8 mouse cellular contexts compared by ENCODE assay signal in the genomic region with DNA sequence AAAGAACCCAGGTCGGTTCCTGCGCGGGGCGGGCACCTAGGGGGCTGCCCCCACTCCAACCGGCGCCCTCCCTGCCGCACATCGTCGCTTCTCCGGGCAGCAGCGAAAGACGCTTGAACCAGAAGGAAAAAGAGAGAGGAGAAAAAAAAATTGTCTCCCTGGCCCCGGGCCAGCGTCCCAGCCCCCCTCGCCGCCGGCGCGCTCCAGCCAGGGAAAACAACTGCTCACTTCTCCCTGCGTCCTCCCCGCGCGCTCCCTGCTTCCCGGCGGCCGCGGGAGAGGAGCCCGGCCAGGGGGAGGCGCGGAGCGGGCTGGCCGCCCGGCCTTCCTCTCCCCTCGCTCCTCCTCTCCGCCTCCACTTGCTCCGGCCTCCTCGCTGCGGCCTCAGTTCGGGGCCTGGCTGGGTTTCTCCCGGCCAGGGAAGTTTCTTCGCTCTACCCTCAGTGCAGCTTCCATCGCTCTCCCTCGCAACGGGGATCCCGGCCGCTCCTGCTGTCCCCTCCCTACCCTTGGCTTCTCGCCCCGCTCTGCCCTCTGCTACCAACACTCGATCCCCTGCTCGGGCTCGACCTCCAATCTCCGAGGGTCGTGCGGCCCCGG. TPM values are rescaled to one million over a fixed set of nuclear protein-coding genes. Genes with fewer than 3 reads are reported as not detected.
DNase-seq lines count a peak whose midpoint lies in the region; ATAC-seq and TF ChIP-seq lines count a peak whose summit lies in the region.

No protein-coding gene starts in this region.

- H3K4me3 ChIP-seq in embryonic facial prominence, embryonic 12.5 days = peak overlapping the region; percentile 75
- H3K4me3 ChIP-seq in heart, adult 2 months = peak overlapping the region; percentile 72
- H3K4me3 ChIP-seq in kidney, adult 2 months (ENCODE audit: insufficient read depth, low read depth, low read length) = peak overlapping the region; percentile 72
- H3K4me3 ChIP-seq in limb, embryonic 14.5 days (replicated peaks; ENCODE audit: low read length) = peak overlapping the region; percentile 89
- H3K4me3 ChIP-seq in midbrain, embryonic 14.5 days (replicated peaks; ENCODE audit: low read depth, low read length) = peak overlapping the region; percentile 51
- H3K4me3 ChIP-seq in testis, adult 2 months (ENCODE audit: control insufficient read depth, low read depth, low read length) = peak overlapping the region; percentile 67

- ATAC-seq in embryonic facial prominence, embryonic 12.5 days (ENCODE audit: insufficient number of reproducible peaks, insufficient read depth, low FRiP score, low TSS enrichment) = peak; percentile 53; the same call in 1 of the 2 replicates
- peak; percentile 84 for ATAC-seq in limb, embryonic 14.5 days (ENCODE audit: low FRiP score, low read depth)
- ATAC-seq in midbrain, embryonic 14.5 days (ENCODE audit: low FRiP score, low TSS enrichment) = peak; percentile 72

- under 1% methylated on average over 53 of the region's 55 CpGs for WGBS in embryonic facial prominence, embryonic 12.5 days
- WGBS in heart, adult 2 months = under 1% methylated on average over 53 of the region's 55 CpGs
- 2% methylated on average over 54 of the region's 55 CpGs for WGBS in kidney, adult 2 months
- under 1% methylated on average over 47 of the region's 55 CpGs for WGBS in limb, embryonic 14.5 days
- 2% methylated on average over 53 of the region's 55 CpGs for WGBS in midbrain, embryonic 14.5 days

- peak; percentile 40 for TF ChIP-seq CTCF in heart, adult 2 months (IDR thresholded peaks at IDR 0.05)
- no peak for TF ChIP-seq CTCF in kidney, adult 2 months (conservative IDR thresholded peaks at IDR 0.05; ENCODE audit: insufficient read depth, insufficient read length, low read depth, low read length)
- no peak for TF ChIP-seq CTCF in testis, adult 2 months (IDR thresholded peaks at IDR 0.05; ENCODE audit: control insufficient read depth, insufficient read depth, insufficient replicate concordance, low read depth, low read length)

- peak overlapping the region; percentile 93 for H3K4me2 ChIP-seq in embryonic facial prominence, embryonic 12.5 days (replicated peaks)
- peak overlapping the region; percentile 78 for H3K4me2 ChIP-seq in limb, embryonic 14.5 days (replicated peaks; ENCODE audit: low read depth, low read length, severe bottlenecking)
- H3K4me2 ChIP-seq in midbrain, embryonic 14.5 days (ENCODE audit: low read length) = peak overlapping the region; percentile 94

- TF ChIP-seq EP300 in heart, adult 2 months (IDR thresholded peaks at IDR 0.05; ENCODE audit: insufficient read depth, low read depth, low read length) = no peak

- H3K27me3 ChIP-seq in embryonic facial prominence, embryonic 12.5 days = peaks cover 33% of the 10 kb centered on the region
- H3K27me3 ChIP-seq in heart, adult 2 months (ENCODE audit: control insufficient read depth, insufficient read depth, low read length) = no peaks in the 10 kb centered on the region
- no peaks in the 10 kb centered on the region for H3K27me3 ChIP-seq in kidney, adult 2 months (replicated peaks; ENCODE audit: control insufficient read depth, insufficient read depth, low read length)
- peaks cover 5% of the 10 kb centered on the region; the same call in 1 of the 2 replicates for H3K27me3 ChIP-seq in limb, embryonic 14.5 days (ENCODE audit: control insufficient read depth, insufficient read depth, low read length)
- H3K27me3 ChIP-seq in midbrain, embryonic 14.5 days (ENCODE audit: control insufficient read depth, insufficient read depth, low read length) = peaks cover 25% of the 10 kb centered on the region; the same call in 1 of the 2 replicates
- no peaks in the 10 kb centered on the region for H3K27me3 ChIP-seq in testis, adult 2 months (ENCODE audit: control insufficient read depth, insufficient read depth, low read length)

- no peaks in the 10 kb centered on the region for H3K79me2 ChIP-seq in heart, adult 2 months (replicated peaks; ENCODE audit: control insufficient read depth, insufficient read depth, low read length)

- peak; percentile 57 to 77 for DNase-seq in left cerebral cortex, adult 18-20 months (ENCODE audit: low spot score in 2 of 2)
- DNase-seq in left cerebral cortex, adult 11 months (ENCODE audit: low spot score) = no peak
- DNase-seq in heart, adult 2 months = peak; percentile 87 to 90
- DNase-seq in kidney, adult 2 months = peak; percentile 80
- peak; percentile 86 for DNase-seq in limb, embryonic 14.5 days (ENCODE audit: low spot score)
- DNase-seq in midbrain, embryonic 14.5 days = peak; percentile 82

- intact Hi-C loops in heart, adult 2 months (cut with DNase I) = no loop called here

- no peaks in the 10 kb centered on the region for H3K9me3 ChIP-seq in embryonic facial prominence, embryonic 12.5 days
- H3K9me3 ChIP-seq in limb, embryonic 14.5 days (ENCODE audit: control insufficient read depth, low read length) = no peaks in the 10 kb centered on the region
- no peaks in the 10 kb centered on the region for H3K9me3 ChIP-seq in midbrain, embryonic 14.5 days (ENCODE audit: control insufficient read depth, low read length)

- peak overlapping the region; percentile 93 for H3K9ac ChIP-seq in embryonic facial prominence, embryonic 12.5 days
- H3K9ac ChIP-seq in heart, adult 2 months (ENCODE audit: low read depth, low read length) = peak overlapping the region; percentile 88
- H3K9ac ChIP-seq in limb, embryonic 14.5 days (ENCODE audit: low read depth, low read length, severe bottlenecking) = peak overlapping the region; percentile 90
- H3K9ac ChIP-seq in midbrain, embryonic 14.5 days (replicated peaks; ENCODE audit: low read length) = peak overlapping the region; percentile 75

- peaks cover 39% of the 10 kb centered on the region for H3K4me1 ChIP-seq in embryonic facial prominence, embryonic 12.5 days
- peaks cover 9% of the 10 kb centered on the region for H3K4me1 ChIP-seq in heart, adult 2 months (ENCODE audit: control insufficient read depth, insufficient read depth, low read length)
- 0 out of 2 replicates have a peak, but pooled peaks cover 3% of the 10 kb centered on the region for H3K4me1 ChIP-seq in kidney, adult 2 months (ENCODE audit: control insufficient read depth, insufficient read depth, low read length)
- peaks cover 50% of the 10 kb centered on the region for H3K4me1 ChIP-seq in limb, embryonic 14.5 days (ENCODE audit: control insufficient read depth, insufficient read depth, low read length)
- peaks cover 36% of the 10 kb centered on the region for H3K4me1 ChIP-seq in midbrain, embryonic 14.5 days (ENCODE audit: control insufficient read depth, insufficient read depth, low read length)
- peaks cover 40% of the 10 kb centered on the region for H3K4me1 ChIP-seq in testis, adult 2 months (ENCODE audit: control insufficient read depth, insufficient read depth, low read length)

- H3K27ac ChIP-seq in embryonic facial prominence, embryonic 12.5 days = peak overlapping the region; percentile 90
- H3K27ac ChIP-seq in heart, adult 2 months = peak overlapping the region; percentile 88
- H3K27ac ChIP-seq in kidney, adult 2 months (ENCODE audit: insufficient read depth, low read depth, low read length) = peak overlapping the region; percentile 67
- peak overlapping the region; percentile 96 for H3K27ac ChIP-seq in limb, embryonic 14.5 days (replicated peaks; ENCODE audit: low read depth, low read length)
- peak overlapping the region; percentile 68 for H3K27ac ChIP-seq in midbrain, embryonic 14.5 days (replicated peaks; ENCODE audit: low read depth, low read length)
- peak overlapping the region; percentile 55; the same call in 1 of the 2 replicates for H3K27ac ChIP-seq in testis, adult 2 months (ENCODE audit: control insufficient read depth, insufficient read depth, low read depth, low read length)

- TF ChIP-seq POLR2A in heart, adult 2 months (IDR thresholded peaks at IDR 0.05; ENCODE audit: insufficient read depth, low read depth, low read length) = peak; percentile 52
- no peak for TF ChIP-seq POLR2A in kidney, adult 2 months (IDR thresholded peaks at IDR 0.05; ENCODE audit: low read depth, low read length)
- TF ChIP-seq POLR2A in limb, embryonic 14.5 days (IDR thresholded peaks at IDR 0.05; ENCODE audit: borderline replicate concordance, extremely low read depth, insufficient read depth, insufficient read length) = no peak
- no peak for TF ChIP-seq POLR2A in testis, adult 2 months (IDR thresholded peaks at IDR 0.05; ENCODE audit: control insufficient read depth, low read depth, low read length)

- no peaks in the 10 kb centered on the region for H3K36me3 ChIP-seq in embryonic facial prominence, embryonic 12.5 days
- no peaks in the 10 kb centered on the region for H3K36me3 ChIP-seq in heart, adult 2 months (ENCODE audit: control insufficient read depth, insufficient read depth, low read length)
- no peaks in the 10 kb centered on the region for H3K36me3 ChIP-seq in kidney, adult 2 months (ENCODE audit: control insufficient read depth, insufficient read depth, low read length)
- H3K36me3 ChIP-seq in limb, embryonic 14.5 days (ENCODE audit: control insufficient read depth, insufficient read depth, low read length) = peaks cover 3% of the 10 kb centered on the region
- H3K36me3 ChIP-seq in midbrain, embryonic 14.5 days (ENCODE audit: control insufficient read depth, insufficient read depth, low read length) = no peaks in the 10 kb centered on the region
- H3K36me3 ChIP-seq in testis, adult 2 months (ENCODE audit: control insufficient read depth, insufficient read depth, low read length) = no peaks in the 10 kb centered on the region

RNA-seq across cellular contexts. Expression of a gene that starts 1.0 kb away (rescaled TPM):
- total RNA-seq in left cerebral cortex, adult 18-20 months (2021) = 10 to 100 TPM; 37.2 to 41.8 TPM
- polyA plus RNA-seq in embryonic facial prominence, embryonic 12.5 days (2016; fragmentation: Nextera tagmentation; extraction: Ambion mirVana) = 25.3 and 27.0 TPM in 2 replicates
- 10 to 100 TPM; 30.7 to 34.2 TPM for total RNA-seq in heart, adult 2 months (2021)
- polyA plus RNA-seq in heart, adult 2 months (2012; rRNA removed) = 61.3 and 61.5 TPM in 2 replicates
- 52.8 and 61.8 TPM in 2 replicates for polyA plus RNA-seq in kidney, adult 2 months (2012; rRNA removed)
- polyA plus RNA-seq in limb, embryonic 14.5 days (2012; rRNA removed) = 341 and 441 TPM in 2 replicates
- polyA plus RNA-seq in limb, embryonic 14.5 days (2014; fragmentation: Nextera tagmentation; extraction: Ambion mirVana) = 99.8 and 103 TPM in 2 replicates
- 10.1 and 10.5 TPM in 2 replicates for polyA plus RNA-seq in midbrain, embryonic 14.5 days (2014; fragmentation: Nextera tagmentation; extraction: Ambion mirVana)
- 7.6 and 8.1 TPM in 2 replicates for polyA plus RNA-seq in testis, adult 2 months (2012; rRNA removed)

RNA-seq across cellular contexts. Expression of a gene that starts 12.3 kb away (rescaled TPM):
- 10 to 100 TPM; 24.4 to 30.9 TPM for total RNA-seq in left cerebral cortex, adult 18-20 months (2021)
- 143 and 150 TPM in 2 replicates for polyA plus RNA-seq in embryonic facial prominence, embryonic 12.5 days (2016; fragmentation: Nextera tagmentation; extraction: Ambion mirVana)
- total RNA-seq in heart, adult 2 months (2021) = 10 to 100 TPM; 24.2 to 26.3 TPM
- 75.7 and 80.7 TPM in 2 replicates for polyA plus RNA-seq in heart, adult 2 months (2012; rRNA removed)
- 93.8 and 122 TPM in 2 replicates for polyA plus RNA-seq in kidney, adult 2 months (2012; rRNA removed)
- polyA plus RNA-seq in limb, embryonic 14.5 days (2012; rRNA removed) = 169 and 253 TPM in 2 replicates
- polyA plus RNA-seq in limb, embryonic 14.5 days (2014; fragmentation: Nextera tagmentation; extraction: Ambion mirVana) = 125 TPM in 2 replicates
- 154 and 169 TPM in 2 replicates for polyA plus RNA-seq in midbrain, embryonic 14.5 days (2014; fragmentation: Nextera tagmentation; extraction: Ambion mirVana)
- polyA plus RNA-seq in testis, adult 2 months (2012; rRNA removed) = 256 and 286 TPM in 2 replicates

RNA-seq across cellular contexts. Expression of a gene that starts 15.6 kb away (rescaled TPM):
- total RNA-seq in left cerebral cortex, adult 18-20 months (2021) = 10 to 100 TPM; 23.7 to 24.7 TPM
- 14.4 TPM in 2 replicates for polyA plus RNA-seq in embryonic facial prominence, embryonic 12.5 days (2016; fragmentation: Nextera tagmentation; extraction: Ambion mirVana)
- 100 to 1,000 TPM; 128 to 137 TPM for total RNA-seq in heart, adult 2 months (2021)
- 100 and 121 TPM in 2 replicates for polyA plus RNA-seq in heart, adult 2 months (2012; rRNA removed)
- polyA plus RNA-seq in kidney, adult 2 months (2012; rRNA removed) = 19.3 and 20.1 TPM in 2 replicates
- 51.0 and 51.1 TPM in 2 replicates for polyA plus RNA-seq in limb, embryonic 14.5 days (2012; rRNA removed)
- polyA plus RNA-seq in limb, embryonic 14.5 days (2014; fragmentation: Nextera tagmentation; extraction: Ambion mirVana) = 20.0 and 25.4 TPM in 2 replicates
- polyA plus RNA-seq in midbrain, embryonic 14.5 days (2014; fragmentation: Nextera tagmentation; extraction: Ambion mirVana) = 12.4 and 14.3 TPM in 2 replicates
- 105 and 122 TPM in 2 replicates for polyA plus RNA-seq in testis, adult 2 months (2012; rRNA removed)

RNA-seq across cellular contexts. Expression of a gene that starts 29.5 kb away (rescaled TPM):
- total RNA-seq in left cerebral cortex, adult 18-20 months (2021) = 10 to 100 TPM; 90.8 to 93.4 TPM
- polyA plus RNA-seq in embryonic facial prominence, embryonic 12.5 days (2016; fragmentation: Nextera tagmentation; extraction: Ambion mirVana) = 78.8 and 80.0 TPM in 2 replicates
- total RNA-seq in heart, adult 2 months (2021) = 10 to 100 TPM; 57.2 to 70.0 TPM
- polyA plus RNA-seq in heart, adult 2 months (2012; rRNA removed) = 95.6 and 113 TPM in 2 replicates
- 107 and 134 TPM in 2 replicates for polyA plus RNA-seq in kidney, adult 2 months (2012; rRNA removed)
- polyA plus RNA-seq in limb, embryonic 14.5 days (2012; rRNA removed) = 152 and 186 TPM in 2 replicates
- 78.4 and 81.1 TPM in 2 replicates for polyA plus RNA-seq in limb, embryonic 14.5 days (2014; fragmentation: Nextera tagmentation; extraction: Ambion mirVana)
- polyA plus RNA-seq in midbrain, embryonic 14.5 days (2014; fragmentation: Nextera tagmentation; extraction: Ambion mirVana) = 73.5 and 78.2 TPM in 2 replicates
- polyA plus RNA-seq in testis, adult 2 months (2012; rRNA removed) = 43.1 and 46.7 TPM in 2 replicates

RNA-seq across cellular contexts. Expression of a gene that starts 37.6 kb away (rescaled TPM):
- total RNA-seq in left cerebral cortex, adult 18-20 months (2021) = not detected
- 0.24 TPM in 1 of 2 replicates, not detected in the other for polyA plus RNA-seq in embryonic facial prominence, embryonic 12.5 days (2016; fragmentation: Nextera tagmentation; extraction: Ambion mirVana)
- not detected for total RNA-seq in heart, adult 2 months (2021)
- polyA plus RNA-seq in heart, adult 2 months (2012; rRNA removed) = not detected in 2 replicates
- polyA plus RNA-seq in kidney, adult 2 months (2012; rRNA removed) = 0.08 and 0.13 TPM in 2 replicates
- 0.41 and 0.63 TPM in 2 replicates for polyA plus RNA-seq in limb, embryonic 14.5 days (2012; rRNA removed)
- 0.65 and 0.81 TPM in 2 replicates for polyA plus RNA-seq in limb, embryonic 14.5 days (2014; fragmentation: Nextera tagmentation; extraction: Ambion mirVana)
- polyA plus RNA-seq in midbrain, embryonic 14.5 days (2014; fragmentation: Nextera tagmentation; extraction: Ambion mirVana) = 0.21 and 0.28 TPM in 2 replicates
- polyA plus RNA-seq in testis, adult 2 months (2012; rRNA removed) = 10.2 and 10.8 TPM in 2 replicates
